In the genomic region with DNA sequence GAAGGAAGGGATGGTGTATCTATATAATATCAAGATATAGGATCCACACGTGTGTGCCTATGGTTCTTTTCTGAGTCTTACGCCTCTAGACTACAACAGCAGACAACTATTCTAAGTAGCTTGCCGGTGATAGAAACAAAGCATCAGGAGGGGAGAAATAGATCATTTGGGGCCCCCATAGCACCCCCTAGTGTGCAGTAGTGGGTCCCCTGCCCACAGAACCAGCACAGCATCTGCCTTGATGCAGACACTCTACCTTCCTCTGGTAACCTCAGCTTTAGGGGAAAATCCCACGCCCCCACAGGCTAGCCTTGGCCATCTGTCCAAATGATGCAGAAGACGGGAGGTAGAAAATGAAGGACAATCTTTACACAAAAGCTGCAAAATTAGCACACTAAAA, we compare ENCODE assay signal across 1 mouse cellular context.
A peak's percentile ranks its signal among the peaks of the same experiment; 100 is the strongest.
TF ChIP-seq lines count a peak whose summit lies in the region.

No protein-coding gene starts in this region.

TF ChIP-seq in CH12.LX, 34 proteins besides CTCF, POLR2A, EP300 and RAD21:
- TF ChIP-seq ETS1 (conservative IDR thresholded peaks at IDR 0.05; ENCODE audit: low read depth, low read length), result no peak
- no peak for TF ChIP-seq TCF12 (IDR thresholded peaks at IDR 0.05; ENCODE audit: low read depth, low read length)
- no peak for TF ChIP-seq UBTF (IDR thresholded peaks at IDR 0.05; ENCODE audit: low read depth, low read length)
- TF ChIP-seq SMC3 (IDR thresholded peaks at IDR 0.05; ENCODE audit: low read depth, low read length), result peak; percentile 59
